Mouse (Mus musculus) T-helper 1 cell (primary cell): ENCODE measurements at regions not wholly inside any gene's neighbourhood (a gene's known extent, or its start where the extent isn't known, plus 50 kb on each side); places are given as distances from the start of the nearest gene placed in this dataset.
"Not testable (repeated sequence)": the region's sequence is repeated elsewhere in the genome, so short reads cannot be mapped to it uniquely, and the experiment has no call there.

Experiments
- in situ Hi-C: fragments of 300-600 bp; cut with MboI, MseI; formaldehyde crosslinking; loops from one replicate; pipeline ENCODE4 v1.15.1; 2025; ENCODE audit warnings: high pct_unique_total_duplicates

GRCm38 (mm10) chrX:165667020-165667419, 339.8 kb upstream of the Glra2 start:
- in situ Hi-C loops: not testable (repeated sequence)

- in situ Hi-C loops: no loop called here
These were observed 304.0 kb upstream of the Glra2 start for GRCm38 (mm10) chrX:165631227-165631626.

DNA sequence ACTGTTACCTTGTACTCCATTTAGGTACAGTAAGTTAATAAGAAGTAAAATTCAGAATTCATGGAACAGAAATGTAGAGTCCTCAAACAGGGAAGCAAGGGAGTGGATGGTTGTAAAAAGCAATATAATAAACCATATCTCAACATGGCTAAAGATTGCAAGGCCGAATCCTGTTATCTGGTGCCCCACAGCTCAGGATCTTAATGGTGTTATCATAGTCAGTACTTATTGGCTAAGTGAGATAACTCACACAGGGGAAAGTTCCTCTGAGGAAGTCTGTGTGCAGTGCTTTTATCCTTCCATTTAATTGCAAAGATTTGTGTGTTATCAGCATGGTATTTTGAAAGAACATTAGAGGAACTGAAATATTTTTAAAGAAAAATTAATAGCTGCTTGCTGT, 288.9 kb upstream of the Glra2 start:
- in situ Hi-C loops: loop anchor here (10.0 kb wide), 1 partner anchor 1271 kb away; no protein-coding TSS in a partner anchor

GRCm38 (mm10) chrX:165600782-165601181, 273.6 kb upstream of the Glra2 start:
- in situ Hi-C loops: not testable (repeated sequence)
